In the genomic region with DNA sequence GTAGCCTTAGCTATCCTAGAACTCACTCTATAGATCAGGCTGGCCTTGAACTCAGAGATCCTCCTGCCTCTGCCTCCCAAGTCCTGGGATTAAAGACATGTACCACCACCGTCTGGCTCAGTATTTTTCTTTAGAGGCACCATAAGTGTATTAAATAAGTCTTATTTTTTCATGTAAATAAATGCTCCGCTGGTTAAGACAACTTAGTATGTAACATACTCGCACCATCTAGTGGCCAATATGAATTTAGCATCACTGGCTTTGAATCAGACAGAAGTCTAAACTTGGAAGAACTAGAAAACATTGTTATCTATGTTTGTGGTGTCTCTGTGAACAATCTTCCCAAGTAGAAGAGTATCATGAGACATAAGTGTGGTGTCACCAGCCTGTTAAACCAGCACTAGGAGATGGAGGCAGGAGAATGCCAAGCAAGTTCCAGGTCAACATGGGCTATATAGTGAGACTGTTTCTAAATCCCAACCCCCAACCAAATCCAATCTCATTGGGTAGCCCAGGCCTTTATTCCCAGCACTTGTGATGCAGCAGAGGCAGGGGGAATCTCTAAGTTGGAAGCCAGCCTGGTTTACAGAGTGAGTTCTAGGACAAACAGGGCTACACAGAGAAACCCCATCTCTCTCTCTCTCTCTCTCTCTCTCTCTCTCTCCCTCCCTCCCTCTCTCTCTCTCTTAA, we compare ENCODE assay signal across 8 mouse cellular contexts. TPM values are rescaled to one million over a fixed set of nuclear protein-coding genes. Genes with fewer than 3 reads are reported as not detected.
DNase-seq lines count a peak whose midpoint lies in the region; ATAC-seq and TF ChIP-seq lines count a peak whose summit lies in the region.

No protein-coding gene starts in this region.

- whole genome bisulfite sequencing in heart, embryonic 12.5 days = 14% methylated on average over 3 of the region's 3 CpGs
- WGBS in midbrain, embryonic 15.5 days = 21% methylated on average over 3 of the region's 3 CpGs

- no peak overlapping the region for H3K4me3 ChIP-seq in heart, embryonic 12.5 days
- H3K4me3 ChIP-seq in left cerebral cortex, adult 2 months = no peak overlapping the region
- no peak overlapping the region for H3K4me3 ChIP-seq in midbrain, embryonic 15.5 days

- no peaks in the 10 kb centered on the region for H3K9me3 ChIP-seq in heart, embryonic 12.5 days (replicated peaks)
- H3K9me3 ChIP-seq in midbrain, embryonic 15.5 days = no peaks in the 10 kb centered on the region

- H3K27ac ChIP-seq in heart, embryonic 12.5 days (ENCODE audit: poor library complexity, severe bottlenecking) = no peak overlapping the region
- H3K27ac ChIP-seq in left cerebral cortex, adult 2 months = no peak overlapping the region
- H3K27ac ChIP-seq in midbrain, embryonic 15.5 days = no peak overlapping the region

- DNase-seq in heart, adult 11 months = peak; percentile 86
- peak; percentile 53 to 57 for DNase-seq in B cell, adult 2 months
- DNase-seq in heart, adult 9 months (ENCODE audit: low spot score in 2 of 2) = peak; percentile 18 to 54
- DNase-seq in left cerebral cortex, adult 2 months (ENCODE audit: extremely low spot score in 1 of 2, low spot score in 2 of 2) = peak in 1 of 2 experiments; percentile 21
- no peak for DNase-seq in gastrocnemius, postnatal 36 days

- no peak overlapping the region for H3K4me2 ChIP-seq in heart, embryonic 12.5 days
- H3K4me2 ChIP-seq in midbrain, embryonic 15.5 days = no peak overlapping the region

- peak; percentile 89 for TF ChIP-seq CTCF in left cerebral cortex, adult 2 months (IDR thresholded peaks at IDR 0.05)

- intact Hi-C loops in left cerebral cortex, adult 2 months (cut with DNase I) = loop anchor here (5.0 kb wide), 3 partner anchors 34 to 1009 kb away; a partner anchor contains a TSS
- intact Hi-C loops in gastrocnemius, postnatal 36 days (cut with DNase I) = no loop called here

- H3K27me3 ChIP-seq in heart, embryonic 12.5 days (replicated peaks) = no peaks in the 10 kb centered on the region
- H3K27me3 ChIP-seq in midbrain, embryonic 15.5 days (replicated peaks) = no peaks in the 10 kb centered on the region

- H3K9ac ChIP-seq in heart, embryonic 12.5 days = no peak overlapping the region
- no peak overlapping the region for H3K9ac ChIP-seq in midbrain, embryonic 15.5 days

- no peaks in the 10 kb centered on the region for H3K36me3 ChIP-seq in heart, embryonic 12.5 days
- H3K36me3 ChIP-seq in midbrain, embryonic 15.5 days (replicated peaks) = no peaks in the 10 kb centered on the region

- no peak for ATAC-seq in heart, embryonic 12.5 days (ENCODE audit: insufficient number of reproducible peaks, low FRiP score)
- ATAC-seq in activated CD4-positive, CD25-positive, alpha-beta regulatory T cell, adult 4 months = peak; percentile 90
- 0 out of 2 replicates have a peak, but pooled peaks have one; percentile 42 for ATAC-seq in midbrain, embryonic 15.5 days (replicated peaks)

- no peaks in the 10 kb centered on the region; the same call in 1 of the 2 replicates for H3K4me1 ChIP-seq in heart, embryonic 12.5 days (replicated peaks)
- H3K4me1 ChIP-seq in midbrain, embryonic 15.5 days = no peaks in the 10 kb centered on the region

RNA-seq across cellular contexts. Expression of a gene that starts 33.1 kb away (rescaled TPM):
- 89.8 and 102 TPM in 2 replicates for polyA plus RNA-seq in heart, embryonic 12.5 days (2016; fragmentation: Nextera tagmentation; extraction: Ambion mirVana)
- 10 to 100 TPM; 49.5 to 75.2 TPM for polyA plus RNA-seq in activated CD4-positive, CD25-positive, alpha-beta regulatory T cell, adult 4 months (2017; shearing (Covaris generic))
- 10 to 100 TPM; 59.9 to 62.5 TPM for total RNA-seq in left cerebral cortex, adult 2 months (2021)
- 68.6 and 69.9 TPM in 2 replicates for polyA plus RNA-seq in midbrain, embryonic 15.5 days (2015; fragmentation: Nextera tagmentation; extraction: Ambion mirVana)
- 10 to 100 TPM; 11.6 to 19.3 TPM for total RNA-seq in gastrocnemius, postnatal 36 days (2021)

Comparison
In these comparisons a context has a peak if more than half of its experiments do, and no peak if none do; other contexts are left out.
1. DNase-seq: peak in heart, adult 11 months (single experiment), B cell, adult 2 months (2 of 2) and heart, adult 9 months (2 of 2); none in gastrocnemius, postnatal 36 days (0 of 2).